Mouse (Mus musculus) small intestine, adult 2 months (tissue): Measurements from ENCODE around the gene Gm20388. TPM values are rescaled to one million over a fixed set of nuclear protein-coding genes. Genes with fewer than 3 reads are reported as not detected.

Source experiments
- H3K27ac ChIP-seq: fragments of 200-500 bp; 2 replicates; pipeline ENCODE4 v1.5.1; 2012; ENCODE audit warnings: low read depth, low read length, control low read depth, inconsistent platforms; ENCODE audit not compliant: insufficient read depth
- H3K27me3 ChIP-seq: fragments of 200-500 bp; 2 replicates; pipeline ENCODE4 v1.6.1; 2012; ENCODE audit warnings: mild to moderate bottlenecking, moderate library complexity, low read length, inconsistent platforms; ENCODE audit not compliant: control insufficient read depth, insufficient read depth
- H3K36me3 ChIP-seq: fragments of 200-500 bp; 2 replicates; pipeline ENCODE4 v1.6.1; 2012; ENCODE audit warnings: mild to moderate bottlenecking, low read length, control low read depth, inconsistent platforms; ENCODE audit not compliant: control insufficient read depth, insufficient read depth
- H3K4me1 ChIP-seq: fragments of 200-500 bp; 2 replicates; pipeline ENCODE4 v1.6.1; 2012; ENCODE audit warnings: low read length, inconsistent platforms, mixed read lengths; ENCODE audit not compliant: control insufficient read depth, insufficient read depth, insufficient read length
- H3K4me3 ChIP-seq: fragments of 200-500 bp; 2 replicates; pipeline ENCODE4 v1.5.1; 2012; ENCODE audit warnings: low read depth, mild to moderate bottlenecking, control low read depth, inconsistent platforms, low read length, moderate library complexity
- CTCF ChIP-seq: fragments of 200-500 bp; IDR thresholded peaks from 2 replicates; pipeline ENCODE4 v1.5.1; 2012; ENCODE audit warnings: low read depth, mild to moderate bottlenecking, control low read depth, inconsistent platforms, low read length, moderate library complexity, mixed read lengths; ENCODE audit not compliant: insufficient replicate concordance, insufficient read length; ENCODE audit errors: extremely low read depth
- POLR2A ChIP-seq: fragments of 200-500 bp; IDR thresholded peaks from 2 replicates; pipeline ENCODE4 v1.6.1; 2012; ENCODE audit warnings: low read depth, mild to moderate bottlenecking, control low read depth, inconsistent platforms, low read length, moderate library complexity
- WGBS: fragments of 180-500 bp; shearing (Covaris S2); methylation state at CpG from one replicate; pipeline ENCODE4 v1.1.7; 2018; 5-methylcytosine and 5-hydroxymethylcytosine counted together
- polyA plus RNA-seq: library from polyadenylated mRNA; depleted of rRNA; stranded (reverse); fragments of >200 nt; gene quantifications from 2 replicates; pipeline ENCODE4 v1.2.3, GENCODE M21; 2012

Gene Gm20388
- polyA plus RNA-seq, 1 experiment = 37.3 TPM

DNA sequence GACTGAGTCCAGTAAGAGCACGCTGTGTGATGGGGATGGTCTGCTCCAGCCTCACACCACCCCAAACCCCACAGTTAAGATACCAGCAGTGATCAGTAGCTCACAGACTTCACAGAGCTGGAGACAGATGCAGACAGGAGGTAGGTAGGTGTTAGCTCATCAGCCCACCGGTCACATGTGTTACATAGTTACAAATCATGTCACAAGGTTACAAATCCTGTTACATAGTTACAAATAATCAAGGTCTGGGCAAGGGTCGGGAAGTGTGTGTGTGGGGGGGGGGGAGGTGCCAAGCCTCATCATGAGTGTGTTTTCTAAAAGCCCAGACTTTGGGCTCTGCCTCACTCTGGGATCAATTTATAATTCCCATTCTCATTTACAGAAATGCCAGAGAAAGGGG lies 4450.3 kb downstream of the Gm20388 start:
- no peak overlapping the region for H3K27ac ChIP-seq
- no peak overlapping the region for H3K4me3 ChIP-seq
- WGBS = 65% methylated on average over 3 of the region's 3 CpGs
- no peaks in the 10 kb centered on the region for H3K4me1 ChIP-seq
- TF ChIP-seq POLR2A (no peak), CTCF (no peak)
- no peaks in the 10 kb centered on the region for H3K27me3 ChIP-seq
- no peaks in the 10 kb centered on the region for H3K36me3 ChIP-seq

DNA sequence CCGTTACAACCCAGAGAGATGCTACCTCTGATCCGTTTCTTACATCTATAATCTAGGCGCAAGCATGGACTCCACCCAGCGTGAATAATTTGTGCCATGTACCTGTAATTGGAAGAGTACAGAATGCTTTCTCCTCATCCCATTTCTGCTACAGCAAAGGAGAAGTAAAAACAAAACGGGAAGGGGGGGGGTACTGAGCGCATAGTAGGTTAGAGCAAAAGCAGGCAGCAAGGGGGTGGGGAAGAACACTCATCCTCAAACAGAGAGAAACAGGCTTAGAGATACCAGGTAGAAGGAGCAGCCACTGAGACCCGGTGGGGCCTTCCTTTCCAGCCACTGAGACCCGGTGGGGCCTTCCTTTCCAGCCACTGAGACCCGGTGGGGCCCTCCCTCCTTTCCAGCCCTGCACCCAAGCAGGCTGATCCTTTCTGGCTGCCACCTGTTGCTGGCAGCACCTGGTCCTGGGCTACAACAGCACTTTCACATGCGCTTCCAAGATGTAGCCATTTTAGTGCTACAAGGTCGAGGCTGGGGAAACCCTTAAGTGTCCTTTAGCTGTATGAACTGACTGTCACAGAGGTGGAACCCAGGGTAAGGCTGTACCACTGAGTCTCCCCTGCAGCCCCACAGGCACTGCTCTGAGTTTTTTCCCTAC lies 4451.3 kb downstream of the Gm20388 start:
- H3K4me1 ChIP-seq = no peaks in the 10 kb centered on the region
- H3K27me3 ChIP-seq = no peaks in the 10 kb centered on the region
- H3K4me3 ChIP-seq = no peak overlapping the region
- H3K36me3 ChIP-seq = no peaks in the 10 kb centered on the region
- 76% methylated on average over 11 of the region's 11 CpGs for WGBS
- no peak overlapping the region for H3K27ac ChIP-seq
- no peak for TF ChIP-seq CTCF
- no peak for TF ChIP-seq POLR2A

DNA sequence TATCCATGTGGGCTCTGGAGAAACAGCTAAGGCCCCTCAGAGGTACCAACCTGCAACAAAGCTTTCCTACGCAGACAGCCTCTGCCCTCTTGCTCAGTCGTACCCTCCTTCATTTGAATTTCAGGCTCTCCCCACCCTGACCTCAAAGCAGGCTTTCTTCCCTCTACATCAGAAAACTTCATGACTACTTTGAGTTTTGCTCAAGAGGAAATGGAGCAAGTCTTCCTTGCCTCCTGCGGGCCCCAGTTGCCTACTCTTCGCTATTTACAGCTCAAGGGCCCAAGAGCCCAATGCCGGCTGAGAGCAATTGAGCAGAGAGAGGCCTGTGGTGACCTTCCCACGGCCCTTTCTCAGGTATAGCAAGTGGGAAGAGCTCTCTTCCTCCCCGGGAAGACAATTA lies 4451.9 kb downstream of the Gm20388 start:
- Histone ChIP-seq H3K4me3 (no peak overlapping the region), H3K4me1 (no peaks in the 10 kb centered on the region), H3K36me3 (no peaks in the 10 kb centered on the region), H3K27ac (no peak overlapping the region), H3K27me3 (no peaks in the 10 kb centered on the region)
- WGBS = 78% methylated on average over 7 of the region's 7 CpGs
- TF ChIP-seq POLR2A = no peak
- TF ChIP-seq CTCF = no peak

DNA sequence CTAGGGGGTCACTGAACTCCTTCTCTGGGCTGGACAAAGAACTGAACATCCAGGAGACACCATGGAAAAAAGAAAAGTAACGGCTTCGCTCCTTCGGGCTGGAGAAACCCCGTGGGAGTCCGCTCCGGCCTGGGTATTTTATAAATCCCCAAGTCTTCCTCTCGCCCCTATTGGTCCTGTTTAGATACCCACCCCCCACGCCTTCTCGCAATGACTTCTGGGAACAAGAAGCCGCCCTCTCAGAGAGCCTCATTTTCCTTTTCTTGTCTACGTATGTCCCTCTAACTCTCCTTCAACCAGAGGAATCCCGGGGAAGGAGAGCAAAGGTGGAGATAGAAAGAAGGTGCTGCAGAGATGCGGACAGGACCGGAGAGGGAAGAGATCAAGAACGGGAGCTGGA lies 4452.7 kb downstream of the Gm20388 start:
- no peak overlapping the region for H3K27ac ChIP-seq
- WGBS = 91% methylated on average over 15 of the region's 15 CpGs
- no peaks in the 10 kb centered on the region for H3K36me3 ChIP-seq
- H3K4me3 ChIP-seq = no peak overlapping the region
- H3K27me3 ChIP-seq = 0 out of 2 replicates have a peak, but pooled peaks cover 2% of the 10 kb centered on the region
- TF ChIP-seq CTCF (no peak), POLR2A (no peak)
- H3K4me1 ChIP-seq = no peaks in the 10 kb centered on the region

DNA sequence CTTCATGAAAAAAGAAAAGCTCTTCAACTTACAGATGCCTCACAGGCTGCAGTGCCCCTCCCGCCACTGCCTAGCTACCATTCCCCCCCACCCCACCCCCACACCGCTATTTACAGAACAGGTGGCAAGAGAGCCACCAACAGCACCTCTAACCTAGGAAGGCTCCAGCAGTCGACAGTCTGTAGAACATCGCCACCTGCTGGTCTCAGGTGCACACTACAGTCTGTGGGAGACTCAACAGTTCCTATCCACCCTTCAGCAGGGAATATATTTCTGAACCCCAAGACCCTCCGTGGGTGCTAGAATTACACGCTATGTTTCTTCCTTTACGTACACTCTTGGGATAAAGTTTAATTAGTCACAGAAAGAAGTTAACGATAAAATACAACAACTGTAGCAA lies 4457.6 kb downstream of the Gm20388 start:
- no peaks in the 10 kb centered on the region for H3K4me1 ChIP-seq
- no peak overlapping the region for H3K4me3 ChIP-seq
- no peak overlapping the region for H3K27ac ChIP-seq
- H3K36me3 ChIP-seq = no peaks in the 10 kb centered on the region
- 12% methylated on average over 8 of the region's 8 CpGs for WGBS
- H3K27me3 ChIP-seq = 0 out of 2 replicates have a peak, but pooled peaks cover 2% of the 10 kb centered on the region
- TF ChIP-seq POLR2A = no peak
- TF ChIP-seq CTCF = peak; percentile 88; the same call in 1 of the 2 replicates

DNA sequence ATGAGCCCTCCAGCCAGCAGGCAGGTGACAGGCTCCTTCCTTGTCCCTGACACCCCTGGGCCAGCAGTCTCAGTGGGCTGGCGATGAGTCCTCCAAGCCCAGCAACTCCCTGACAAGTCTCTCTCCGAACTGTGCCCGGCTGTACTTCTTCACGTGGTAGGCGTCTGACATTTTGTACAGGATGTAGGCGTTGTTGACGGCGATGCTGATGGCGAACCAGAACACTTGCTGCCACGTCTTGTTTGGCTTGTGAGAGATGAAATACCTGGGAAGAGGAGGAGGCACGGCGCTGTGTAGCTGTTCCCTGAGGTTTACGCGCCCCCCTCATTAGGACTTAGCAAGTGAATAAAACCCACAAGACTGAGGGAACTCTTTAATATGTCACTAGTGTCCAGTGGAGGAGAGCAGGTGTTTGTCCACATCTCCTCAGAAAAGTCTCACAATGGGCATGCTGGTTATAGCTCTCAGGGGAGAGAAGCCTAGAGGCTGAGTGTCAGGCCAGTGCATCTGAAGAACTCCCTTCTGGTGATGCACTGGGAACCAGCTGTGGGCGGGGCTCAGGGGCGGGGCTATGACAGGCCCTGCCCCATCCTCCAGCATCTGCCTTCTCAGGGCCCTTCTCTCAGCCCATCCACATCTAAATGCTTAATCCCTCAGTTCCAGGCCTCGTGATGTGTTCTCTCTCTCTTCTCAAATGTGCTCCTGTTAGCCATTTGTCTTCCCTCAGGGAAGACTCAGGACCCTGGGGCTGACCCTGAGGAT lies 4460.0 kb downstream of the Gm20388 start:
- H3K4me1 ChIP-seq = no peaks in the 10 kb centered on the region
- H3K27me3 ChIP-seq = 0 out of 2 replicates have a peak, but pooled peaks cover 2% of the 10 kb centered on the region
- H3K4me3 ChIP-seq = no peak overlapping the region
- WGBS = 74% methylated on average over 17 of the region's 17 CpGs
- H3K27ac ChIP-seq = no peak overlapping the region
- TF ChIP-seq CTCF (no peak), POLR2A (no peak)
- H3K36me3 ChIP-seq = no peaks in the 10 kb centered on the region

DNA sequence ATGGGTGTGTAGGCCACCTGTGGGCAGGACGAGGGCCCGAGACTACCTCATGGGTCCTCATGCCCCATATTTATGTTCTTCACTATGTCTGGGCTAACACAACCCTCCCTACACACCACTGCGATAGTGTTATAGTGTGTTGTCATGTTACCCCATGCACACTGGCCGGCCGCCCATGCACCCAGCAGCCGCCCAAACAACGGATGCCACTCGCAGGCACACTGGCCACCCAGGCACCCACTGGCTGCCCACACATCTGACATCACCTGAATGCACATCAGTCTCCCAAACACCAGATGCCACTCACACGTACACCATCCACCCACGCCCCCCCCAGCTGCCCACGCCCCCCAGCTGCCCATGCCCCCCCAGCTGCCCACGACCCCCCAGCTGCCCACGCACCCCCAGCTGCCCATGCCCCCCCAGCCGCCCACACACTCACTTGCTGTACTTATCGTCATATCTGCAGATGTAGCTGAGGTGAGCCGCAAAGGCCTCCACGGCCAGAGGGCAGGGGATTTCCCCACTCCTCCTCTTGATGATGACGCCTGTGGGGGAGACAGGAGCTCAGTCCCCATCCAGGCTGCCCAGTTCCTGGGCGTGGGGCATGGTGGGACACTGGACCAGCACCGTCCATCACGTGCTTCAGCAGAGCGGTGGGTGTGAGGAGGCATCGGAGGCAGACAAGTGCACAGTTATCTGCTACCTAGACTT lies 4460.9 kb downstream of the Gm20388 start:
- Histone ChIP-seq H3K36me3 (no peaks in the 10 kb centered on the region), H3K4me1 (no peaks in the 10 kb centered on the region), H3K27ac (no peak overlapping the region), H3K4me3 (no peak overlapping the region), H3K27me3 (0 out of 2 replicates have a peak, but pooled peaks cover 2% of the 10 kb centered on the region)
- TF ChIP-seq CTCF = no peak
- no peak for TF ChIP-seq POLR2A
- 76% methylated on average over 23 of the region's 23 CpGs for WGBS
